Mouse (Mus musculus) forebrain, embryonic 10.5 days (tissue): ENCODE results near the gene Fbln7. TPM values are rescaled to one million over a fixed set of nuclear protein-coding genes. Genes with fewer than 3 reads are reported as not detected.

Source experiments
- DNase-seq: peaks from one replicate; pipeline ENCODE4 v3.0.0-alpha.2; 2017; ENCODE audit warnings: low spot score; ENCODE audit errors: extremely low spot score
- H3K27ac ChIP-seq: fragments of 300-500 bp; sonication (generic); 2 replicates; pipeline ENCODE4 v1.5.1; 2016; ENCODE audit warnings: mild to moderate bottlenecking
- H3K27me3 ChIP-seq: fragments of 300-500 bp; sonication (generic); 2 replicates; pipeline ENCODE4 v1.6.1; 2016; ENCODE audit warnings: mild to moderate bottlenecking; ENCODE audit not compliant: poor library complexity, severe bottlenecking
- H3K36me3 ChIP-seq: fragments of 300-500 bp; sonication (generic); replicated peaks from 2 replicates; pipeline ENCODE4 v1.6.1; 2016; ENCODE audit warnings: mild to moderate bottlenecking, moderate library complexity
- H3K4me1 ChIP-seq: fragments of 300-500 bp; sonication (generic); 2 replicates; pipeline ENCODE4 v1.6.1; 2016
- H3K4me3 ChIP-seq: fragments of 300-500 bp; sonication (generic); 2 replicates; pipeline ENCODE4 v1.5.1; 2016; ENCODE audit warnings: mild to moderate bottlenecking, moderate library complexity
- H3K9me3 ChIP-seq: fragments of 300-500 bp; sonication (generic); 2 replicates; pipeline ENCODE4 v1.6.1; 2016; ENCODE audit warnings: mild to moderate bottlenecking, moderate library complexity
- WGBS: fragments of 180-500 bp; shearing (Covaris S2); methylation state at CpG from one replicate; pipeline ENCODE4 v1.1.7; 2016; 5-methylcytosine and 5-hydroxymethylcytosine counted together
- polyA plus RNA-seq: library from polyadenylated mRNA; unstranded; fragments of >200 nt; fragmentation: Nextera tagmentation; extraction: Ambion mirVana; gene quantifications from 2 replicates; pipeline ENCODE4 v1.2.1, GENCODE M21; 2016

Fbln7 gene
- polyA plus RNA-seq, 1 experiment from 2014 or later = 2.1 TPM

GRCm38 (mm10) chr2:128887866-128888550 lies 25.2 kb downstream of the Fbln7 start:
- no peak for DNase-seq
- no peak overlapping the region for H3K4me3 ChIP-seq
- H3K27ac ChIP-seq = no peak overlapping the region
- H3K36me3 ChIP-seq = no peaks in the 10 kb centered on the region
- WGBS = 64% methylated on average over 6 of the region's 6 CpGs
- H3K9me3 ChIP-seq = 0 out of 2 replicates have a peak, but pooled peaks cover 3% of the 10 kb centered on the region
- H3K27me3 ChIP-seq = peaks cover 10% of the 10 kb centered on the region
- H3K4me1 ChIP-seq = peaks cover 13% of the 10 kb centered on the region

GRCm38 (mm10) chr2:128890661-128891335 lies 28.0 kb downstream of the Fbln7 start:
- H3K4me1 ChIP-seq = peaks cover 13% of the 10 kb centered on the region
- 86% methylated on average over 4 of the region's 4 CpGs for WGBS

GRCm38 (mm10) chr2:128892180-128892721 lies 29.5 kb downstream of the Fbln7 start:
- DNase-seq = peak; percentile 24
- peak overlapping the region; percentile 56 for H3K4me3 ChIP-seq
- H3K27ac ChIP-seq = peak overlapping the region; percentile 71
- 4% methylated on average over 22 of the region's 37 CpGs for WGBS
- H3K36me3 ChIP-seq = no peaks in the 10 kb centered on the region
- H3K9me3 ChIP-seq = 0 out of 2 replicates have a peak, but pooled peaks cover 3% of the 10 kb centered on the region
- peaks cover 13% of the 10 kb centered on the region for H3K4me1 ChIP-seq
- peaks cover 17% of the 10 kb centered on the region for H3K27me3 ChIP-seq

More at GRCm38 (mm10) chr2:128890661-128891335, 28.0 kb downstream of the Fbln7 start:
- 0 out of 2 replicates have a peak, but pooled peaks cover 3% of the 10 kb centered on the region for H3K9me3 ChIP-seq
- H3K36me3 ChIP-seq = no peaks in the 10 kb centered on the region
- DNase-seq = no peak
- H3K27ac ChIP-seq = no peak overlapping the region
- H3K4me3 ChIP-seq = no peak overlapping the region
- H3K27me3 ChIP-seq = peaks cover 17% of the 10 kb centered on the region

- Histone ChIP-seq H3K27ac (no peak overlapping the region), H3K4me1 (no peaks in the 10 kb centered on the region), H3K4me3 (no peak overlapping the region), H3K27me3 (no peaks in the 10 kb centered on the region), H3K36me3 (no peaks in the 10 kb centered on the region), H3K9me3 (no peaks in the 10 kb centered on the region; the same call in 1 of the 2 replicates)
- DNase-seq = no peak
- 85% methylated on average over 6 of the region's 6 CpGs for WGBS
Measured at GRCm38 (mm10) chr2:128902843-128903242, 40.1 kb downstream of the Fbln7 start.

- WGBS = 89% methylated on average over 3 of the region's 3 CpGs
- Histone ChIP-seq H3K27me3 (no peaks in the 10 kb centered on the region), H3K4me3 (no peak overlapping the region), H3K9me3 (no peaks in the 10 kb centered on the region; the same call in 1 of the 2 replicates), H3K27ac (no peak overlapping the region), H3K36me3 (no peaks in the 10 kb centered on the region), H3K4me1 (no peaks in the 10 kb centered on the region)
- no peak for DNase-seq
Measured at GRCm38 (mm10) chr2:128903661-128904060, 40.9 kb downstream of the Fbln7 start.

DNA sequence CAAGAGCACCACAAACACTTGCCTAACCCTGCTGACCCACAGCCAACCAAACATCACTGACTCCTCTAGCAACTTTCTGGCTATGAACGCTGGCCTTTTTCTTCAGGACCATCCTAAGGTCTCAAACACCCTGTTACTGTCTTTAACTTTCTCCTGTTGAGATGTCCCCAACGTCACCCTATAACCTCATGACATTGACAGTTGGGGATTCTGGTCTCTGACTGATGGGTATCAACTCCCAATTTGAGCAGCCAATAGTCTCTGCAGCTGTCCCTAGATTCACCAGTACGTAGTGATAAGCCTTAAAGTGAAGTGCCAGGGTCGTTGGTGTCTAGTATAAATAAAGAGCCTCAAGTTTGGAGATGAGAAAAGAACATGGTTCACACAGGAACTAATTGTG lies 52.2 kb downstream of the Fbln7 start:
- H3K27ac ChIP-seq = no peak overlapping the region
- 85% methylated on average over 4 of the region's 4 CpGs for WGBS
- DNase-seq = no peak
- no peaks in the 10 kb centered on the region for H3K36me3 ChIP-seq
- H3K9me3 ChIP-seq = no peaks in the 10 kb centered on the region
- H3K27me3 ChIP-seq = no peaks in the 10 kb centered on the region
- 0 out of 2 replicates have a peak, but pooled peaks cover 7% of the 10 kb centered on the region for H3K4me1 ChIP-seq
- H3K4me3 ChIP-seq = no peak overlapping the region

DNA sequence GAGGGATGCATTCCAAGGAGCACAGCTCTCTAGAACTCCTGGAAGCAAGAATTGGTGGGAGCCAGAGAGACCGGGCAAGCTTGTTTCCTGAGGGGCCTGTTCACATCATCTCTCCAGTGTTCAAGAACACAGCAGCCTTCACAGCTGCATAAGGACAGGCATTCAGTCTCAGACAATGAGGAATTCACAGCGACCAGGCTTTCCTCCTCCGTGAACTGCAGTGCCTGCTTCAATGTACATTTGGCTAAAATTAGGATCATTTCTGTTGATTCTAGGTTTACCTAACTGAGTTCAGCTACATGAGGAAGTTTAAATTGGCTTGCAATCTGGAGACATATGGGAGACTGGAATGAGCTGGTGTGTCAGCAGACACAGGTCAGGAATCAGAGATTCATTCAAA lies 53.7 kb downstream of the Fbln7 start:
- no peak for DNase-seq
- WGBS = 67% methylated on average over 3 of the region's 3 CpGs
- Histone ChIP-seq H3K9me3 (no peaks in the 10 kb centered on the region), H3K36me3 (no peaks in the 10 kb centered on the region), H3K27me3 (no peaks in the 10 kb centered on the region), H3K4me1 (no peaks in the 10 kb centered on the region), H3K27ac (no peak overlapping the region), H3K4me3 (no peak overlapping the region)

- H3K4me1 ChIP-seq = no peaks in the 10 kb centered on the region
- 88% methylated on average over 4 of the region's 4 CpGs for WGBS
- no peaks in the 10 kb centered on the region for H3K27me3 ChIP-seq
- H3K27ac ChIP-seq = no peak overlapping the region
- H3K36me3 ChIP-seq = peaks cover 39% of the 10 kb centered on the region
- no peaks in the 10 kb centered on the region for H3K9me3 ChIP-seq
- no peak for DNase-seq
- H3K4me3 ChIP-seq = no peak overlapping the region
Measured at GRCm38 (mm10) chr2:128924799-128925198, 62.0 kb downstream of the Fbln7 start.

- H3K9me3 ChIP-seq = no peaks in the 10 kb centered on the region
- no peaks in the 10 kb centered on the region for H3K27me3 ChIP-seq
- H3K4me1 ChIP-seq = no peaks in the 10 kb centered on the region
- no peak overlapping the region for H3K4me3 ChIP-seq
- peaks cover 66% of the 10 kb centered on the region for H3K36me3 ChIP-seq
- 100% methylated on average over 3 of the region's 3 CpGs for WGBS
- H3K27ac ChIP-seq = no peak overlapping the region
- no peak for DNase-seq
Measured at GRCm38 (mm10) chr2:128928446-128928845, 65.7 kb downstream of the Fbln7 start.

- H3K27ac ChIP-seq = no peak overlapping the region
- H3K36me3 ChIP-seq = peaks cover 74% of the 10 kb centered on the region
- H3K27me3 ChIP-seq = no peaks in the 10 kb centered on the region
- no peak overlapping the region for H3K4me3 ChIP-seq
- H3K9me3 ChIP-seq = no peaks in the 10 kb centered on the region
- H3K4me1 ChIP-seq = no peaks in the 10 kb centered on the region
- DNase-seq = no peak
Measured at GRCm38 (mm10) chr2:128930704-128931103, 67.9 kb downstream of the Fbln7 start.

- DNase-seq = no peak
- Histone ChIP-seq H3K9me3 (no peaks in the 10 kb centered on the region), H3K4me3 (no peak overlapping the region), H3K36me3 (peaks cover 53% of the 10 kb centered on the region), H3K27me3 (no peaks in the 10 kb centered on the region), H3K27ac (no peak overlapping the region), H3K4me1 (no peaks in the 10 kb centered on the region)
- 95% methylated on average over 3 of the region's 3 CpGs for WGBS
Measured at GRCm38 (mm10) chr2:128936256-128936655, 73.5 kb downstream of the Fbln7 start.

- Histone ChIP-seq H3K27me3 (no peaks in the 10 kb centered on the region), H3K36me3 (peaks cover 9% of the 10 kb centered on the region; the same call in 1 of the 2 replicates), H3K4me1 (peaks cover 12% of the 10 kb centered on the region), H3K4me3 (peak within 1 kb of the TSS; percentile 83), H3K9me3 (no peaks in the 10 kb centered on the region), H3K27ac (peak within 1 kb of the TSS; percentile 93)
- peak; percentile 95 for DNase-seq
- 2% methylated on average over 65 of the region's 65 CpGs for WGBS
Measured at GRCm38 (mm10) chr2:128943538-128944528, 81.1 kb downstream of the Fbln7 start, which contains the start of gene Zc3h8. Gene Zc3h8, minus strand, starts transcription at chr2:128944077.
